Mouse (Mus musculus) neural tube, embryonic 13.5 days (tissue): Measurements from ENCODE around the gene Kif26b. TPM values are rescaled to one million over a fixed set of nuclear protein-coding genes. Genes with fewer than 3 reads are reported as not detected.

ENCODE experiments used
- ATAC-seq: fragments of 200-750 bp; cut with Nextera tagmentation; 2 replicates; pipeline ENCODE4 v1.8.0; 2017; ENCODE audit warnings: low read depth, mild to moderate bottlenecking, moderate TSS enrichment, moderate library complexity
- H3K27ac ChIP-seq: fragments of 300-500 bp; sonication (generic); replicated peaks from 2 replicates; pipeline ENCODE4 v1.5.1; 2015; ENCODE audit warnings: moderate library complexity, mild to moderate bottlenecking, inconsistent platforms
- H3K27me3 ChIP-seq: fragments of 300-500 bp; sonication (generic); 2 replicates; pipeline ENCODE4 v1.6.1; 2015; ENCODE audit warnings: mild to moderate bottlenecking, inconsistent platforms
- H3K36me3 ChIP-seq: fragments of 300-500 bp; sonication (generic); 2 replicates; pipeline ENCODE4 v1.6.1; 2015; ENCODE audit warnings: mild to moderate bottlenecking, inconsistent platforms
- H3K4me1 ChIP-seq: fragments of 300-500 bp; sonication (generic); replicated peaks from 2 replicates; pipeline ENCODE4 v1.6.1; 2015; ENCODE audit warnings: inconsistent platforms
- H3K4me2 ChIP-seq: fragments of 300-500 bp; sonication (generic); 2 replicates; pipeline ENCODE4 v1.6.1; 2015; ENCODE audit warnings: inconsistent platforms, mild to moderate bottlenecking, moderate library complexity
- H3K4me3 ChIP-seq: fragments of 300-500 bp; sonication (generic); 2 replicates; pipeline ENCODE4 v1.5.1; 2015; ENCODE audit warnings: mild to moderate bottlenecking, inconsistent platforms
- H3K9ac ChIP-seq: fragments of 300-500 bp; sonication (generic); 2 replicates; pipeline ENCODE4 v1.6.1; 2015; ENCODE audit warnings: moderate library complexity, mild to moderate bottlenecking, inconsistent platforms
- H3K9me3 ChIP-seq: fragments of 300-500 bp; sonication (generic); 2 replicates; pipeline ENCODE4 v1.6.1; 2016; ENCODE audit warnings: inconsistent platforms
- WGBS: fragments of 180-500 bp; shearing (Covaris S2); methylation state at CpG from one replicate; pipeline ENCODE4 v1.1.7; 2015; 5-methylcytosine and 5-hydroxymethylcytosine counted together
- polyA plus RNA-seq: library from polyadenylated mRNA; unstranded; fragments of >200 nt; fragmentation: Nextera tagmentation; extraction: Ambion mirVana; gene quantifications from 2 replicates; pipeline ENCODE4 v1.2.1, GENCODE M21; 2015

The Kif26b gene
- polyA plus RNA-seq, 1 experiment from 2014 or later: 10.5 TPM

DNA sequence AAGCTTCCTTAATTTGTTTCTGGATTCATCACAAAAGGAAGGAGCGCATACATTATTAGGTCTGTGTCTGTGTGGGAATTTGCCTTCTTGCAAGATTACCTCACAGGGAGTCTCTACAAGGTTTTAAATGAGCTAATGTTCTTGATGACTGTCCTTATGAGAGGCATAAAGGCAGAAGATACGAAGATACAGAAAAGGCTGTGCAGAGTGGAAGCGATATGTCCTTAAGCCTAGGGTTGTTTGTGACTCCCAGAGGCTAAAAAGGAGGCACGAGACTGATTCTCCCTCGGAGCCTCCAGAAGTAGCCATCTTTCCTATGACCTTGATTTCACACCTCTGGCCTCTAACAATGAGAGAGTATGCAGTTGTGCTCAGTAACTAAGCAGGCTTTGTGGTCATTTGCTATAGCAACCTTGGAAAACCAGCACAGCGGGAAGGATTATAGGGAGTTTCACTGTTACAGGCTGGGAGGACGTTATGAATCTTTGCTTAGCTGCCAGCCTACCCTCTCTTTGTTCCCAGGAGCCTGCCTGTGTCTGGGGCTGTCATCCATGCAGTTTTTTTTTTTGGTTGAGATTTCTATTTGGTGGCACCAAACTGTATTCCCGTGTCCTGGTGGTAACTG, 80.3 kb downstream of the Kif26b start:
- Histone ChIP-seq H3K4me1 (peaks cover 36% of the 10 kb centered on the region), H3K9me3 (no peaks in the 10 kb centered on the region), H3K4me3 (no peak overlapping the region), H3K9ac (no peak overlapping the region), H3K36me3 (no peaks in the 10 kb centered on the region), H3K27ac (peak overlapping the region; percentile 55), H3K27me3 (no peaks in the 10 kb centered on the region), H3K4me2 (no peak overlapping the region)
- WGBS: 44% methylated on average over 8 of the region's 8 CpGs
- ATAC-seq: 0 out of 2 replicates have a peak, but pooled peaks have one; percentile 36

DNA sequence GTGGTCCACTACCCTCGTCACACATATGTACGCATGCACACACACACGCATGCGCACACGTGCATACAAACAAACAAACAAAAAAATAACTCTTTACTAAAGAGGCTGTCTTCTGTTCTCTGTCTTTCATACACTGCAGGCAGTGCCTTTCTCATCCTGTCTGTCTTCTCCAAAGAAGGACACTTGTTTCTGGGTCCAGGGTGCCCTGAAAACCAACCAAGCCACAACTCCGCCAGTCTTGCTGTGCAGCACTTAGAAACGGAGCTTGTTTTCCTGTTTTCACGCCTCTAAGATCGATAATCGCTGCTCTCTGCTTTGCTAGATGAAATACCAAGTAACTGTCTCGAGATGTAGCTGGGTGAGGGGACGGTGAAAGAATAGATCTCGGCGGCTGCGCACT, 82.6 kb downstream of the Kif26b start:
- H3K9ac ChIP-seq: no peak overlapping the region
- no peak overlapping the region for H3K27ac ChIP-seq
- no peak for ATAC-seq
- peaks cover 45% of the 10 kb centered on the region for H3K4me1 ChIP-seq
- H3K4me2 ChIP-seq: no peak overlapping the region
- H3K36me3 ChIP-seq: no peaks in the 10 kb centered on the region
- H3K9me3 ChIP-seq: no peaks in the 10 kb centered on the region
- H3K4me3 ChIP-seq: no peak overlapping the region
- no peaks in the 10 kb centered on the region for H3K27me3 ChIP-seq
- 89% methylated on average over 15 of the region's 15 CpGs for WGBS

DNA sequence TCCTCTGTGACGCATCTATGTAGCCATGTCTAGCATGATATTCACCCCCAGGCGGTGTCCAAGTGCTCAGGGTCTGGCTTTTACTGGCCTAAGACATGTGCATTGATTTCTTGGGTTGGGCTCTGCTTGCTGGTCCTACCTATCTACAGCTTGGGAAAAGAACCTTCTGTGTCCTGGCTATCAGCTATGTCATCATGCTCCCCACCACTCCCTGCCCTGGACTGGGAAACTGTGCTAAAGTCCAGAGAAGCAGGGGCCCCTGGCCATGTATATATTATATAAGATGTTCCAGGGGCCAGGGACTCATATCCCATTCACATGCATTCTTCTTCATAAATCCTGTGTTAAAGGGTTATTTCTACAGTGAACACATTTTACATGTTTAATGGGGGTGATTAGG, 92.4 kb downstream of the Kif26b start:
- no peak overlapping the region for H3K4me2 ChIP-seq
- WGBS: 94% methylated on average over 2 of the region's 2 CpGs
- H3K27ac ChIP-seq: no peak overlapping the region
- no peaks in the 10 kb centered on the region for H3K36me3 ChIP-seq
- ATAC-seq: no peak
- H3K27me3 ChIP-seq: no peaks in the 10 kb centered on the region
- peaks cover 18% of the 10 kb centered on the region; the same call in 1 of the 2 replicates for H3K4me1 ChIP-seq
- no peak overlapping the region for H3K9ac ChIP-seq
- H3K4me3 ChIP-seq: no peak overlapping the region
- no peaks in the 10 kb centered on the region for H3K9me3 ChIP-seq

DNA sequence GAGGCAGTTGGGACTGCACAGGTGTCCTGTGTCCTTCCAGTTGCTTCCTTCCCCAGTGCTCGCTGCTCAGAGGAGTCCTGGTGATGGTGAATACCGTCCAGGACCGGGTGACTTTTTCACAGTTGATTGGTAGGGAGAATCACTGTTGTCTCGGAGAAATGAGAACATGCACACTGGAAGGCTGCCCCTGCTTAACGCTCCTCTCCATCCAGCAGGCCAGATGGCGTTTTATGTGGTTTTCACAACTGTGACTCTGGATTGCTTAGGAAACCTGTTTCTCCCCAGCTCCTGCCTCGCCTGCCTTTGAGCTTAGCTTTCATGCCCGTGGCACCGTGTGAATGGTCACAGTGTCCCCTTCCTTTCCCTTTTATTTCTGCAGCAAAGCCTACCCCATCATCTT, 95.0 kb downstream of the Kif26b start:
- no peak overlapping the region for H3K4me3 ChIP-seq
- H3K27ac ChIP-seq: no peak overlapping the region
- no peak for ATAC-seq
- no peaks in the 10 kb centered on the region for H3K9me3 ChIP-seq
- no peaks in the 10 kb centered on the region for H3K27me3 ChIP-seq
- 57% methylated on average over 9 of the region's 9 CpGs for WGBS
- H3K4me2 ChIP-seq: no peak overlapping the region
- H3K36me3 ChIP-seq: no peaks in the 10 kb centered on the region
- peaks cover 18% of the 10 kb centered on the region; the same call in 1 of the 2 replicates for H3K4me1 ChIP-seq
- H3K9ac ChIP-seq: no peak overlapping the region

DNA sequence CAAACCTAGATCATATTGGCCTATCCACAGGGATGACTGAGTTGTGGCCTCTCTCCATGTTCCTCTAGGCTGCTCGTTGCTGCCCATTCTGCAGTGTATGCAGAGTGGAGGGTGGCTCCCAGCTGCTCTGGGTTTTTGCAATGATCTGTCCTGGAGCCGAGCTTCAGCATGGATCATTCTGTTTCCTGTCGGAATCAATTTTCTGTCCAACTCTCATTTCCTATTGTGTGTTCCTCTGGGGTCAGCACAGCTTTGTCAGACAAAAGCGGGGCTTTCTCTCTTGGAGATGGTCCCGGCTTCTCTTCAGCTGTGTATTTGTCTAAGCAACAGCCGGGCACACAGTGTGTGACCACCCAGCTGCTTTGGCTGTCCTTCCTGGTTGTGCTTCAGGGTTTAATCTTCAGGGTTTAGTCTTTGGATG, 98.0 kb downstream of the Kif26b start:
- WGBS: 57% methylated on average over 6 of the region's 6 CpGs
- 0 out of 2 replicates have a peak, but pooled peaks cover 9% of the 10 kb centered on the region for H3K4me1 ChIP-seq
- H3K4me3 ChIP-seq: no peak overlapping the region
- H3K27ac ChIP-seq: no peak overlapping the region
- ATAC-seq: no peak
- H3K9ac ChIP-seq: no peak overlapping the region
- no peak overlapping the region for H3K4me2 ChIP-seq
- no peaks in the 10 kb centered on the region for H3K36me3 ChIP-seq
- H3K9me3 ChIP-seq: no peaks in the 10 kb centered on the region
- no peaks in the 10 kb centered on the region for H3K27me3 ChIP-seq

DNA sequence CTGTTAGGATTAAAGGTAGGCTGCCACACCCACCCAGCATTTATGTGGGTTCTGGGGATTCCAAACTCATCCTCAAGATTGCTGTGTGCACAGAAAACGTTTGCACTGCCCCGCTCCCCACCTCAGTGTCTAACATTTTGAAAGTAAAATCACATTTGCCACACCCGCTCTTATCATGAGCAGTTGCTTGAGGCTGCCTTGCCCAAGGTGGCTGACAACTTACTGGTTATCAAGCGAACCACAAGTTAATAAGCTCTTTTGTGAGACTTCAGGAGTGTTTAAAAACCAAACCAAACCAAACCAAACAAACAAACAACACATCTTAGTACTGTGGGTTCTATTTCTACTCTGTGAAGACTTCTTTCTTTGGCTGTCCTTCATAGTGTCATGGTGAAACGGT, 101.1 kb downstream of the Kif26b start:
- H3K27ac ChIP-seq: no peak overlapping the region
- H3K9ac ChIP-seq: no peak overlapping the region
- H3K36me3 ChIP-seq: no peaks in the 10 kb centered on the region
- H3K4me2 ChIP-seq: no peak overlapping the region
- no peak for ATAC-seq
- H3K4me3 ChIP-seq: no peak overlapping the region
- H3K27me3 ChIP-seq: no peaks in the 10 kb centered on the region
- peaks cover 14% of the 10 kb centered on the region for H3K4me1 ChIP-seq
- no peaks in the 10 kb centered on the region for H3K9me3 ChIP-seq
- WGBS: 79% methylated on average over 5 of the region's 5 CpGs

DNA sequence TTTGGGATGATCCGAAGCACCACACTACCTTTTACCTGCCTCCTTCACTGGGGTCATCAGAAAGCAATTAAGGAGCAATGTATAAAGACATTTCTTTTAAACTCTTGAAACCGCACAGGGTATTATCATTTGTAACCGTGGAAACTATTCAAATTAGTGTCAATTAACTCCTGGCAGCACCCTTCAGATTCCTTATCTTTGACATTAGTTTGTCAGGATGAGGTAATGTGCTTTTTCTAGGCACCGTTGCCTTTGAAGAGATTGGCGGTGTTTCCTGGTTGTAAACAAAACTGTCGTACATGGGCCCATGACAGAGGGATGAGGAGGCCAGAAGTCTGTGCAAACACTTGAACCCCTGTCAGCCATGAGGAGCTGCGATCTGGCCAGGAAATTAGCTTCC, 102.9 kb downstream of the Kif26b start:
- 57% methylated on average over 7 of the region's 7 CpGs for WGBS
- Histone ChIP-seq H3K27ac (no peak overlapping the region), H3K4me3 (no peak overlapping the region), H3K9me3 (no peaks in the 10 kb centered on the region), H3K9ac (no peak overlapping the region), H3K27me3 (no peaks in the 10 kb centered on the region), H3K4me2 (no peak overlapping the region), H3K4me1 (peaks cover 23% of the 10 kb centered on the region), H3K36me3 (no peaks in the 10 kb centered on the region)
- no peak for ATAC-seq

DNA sequence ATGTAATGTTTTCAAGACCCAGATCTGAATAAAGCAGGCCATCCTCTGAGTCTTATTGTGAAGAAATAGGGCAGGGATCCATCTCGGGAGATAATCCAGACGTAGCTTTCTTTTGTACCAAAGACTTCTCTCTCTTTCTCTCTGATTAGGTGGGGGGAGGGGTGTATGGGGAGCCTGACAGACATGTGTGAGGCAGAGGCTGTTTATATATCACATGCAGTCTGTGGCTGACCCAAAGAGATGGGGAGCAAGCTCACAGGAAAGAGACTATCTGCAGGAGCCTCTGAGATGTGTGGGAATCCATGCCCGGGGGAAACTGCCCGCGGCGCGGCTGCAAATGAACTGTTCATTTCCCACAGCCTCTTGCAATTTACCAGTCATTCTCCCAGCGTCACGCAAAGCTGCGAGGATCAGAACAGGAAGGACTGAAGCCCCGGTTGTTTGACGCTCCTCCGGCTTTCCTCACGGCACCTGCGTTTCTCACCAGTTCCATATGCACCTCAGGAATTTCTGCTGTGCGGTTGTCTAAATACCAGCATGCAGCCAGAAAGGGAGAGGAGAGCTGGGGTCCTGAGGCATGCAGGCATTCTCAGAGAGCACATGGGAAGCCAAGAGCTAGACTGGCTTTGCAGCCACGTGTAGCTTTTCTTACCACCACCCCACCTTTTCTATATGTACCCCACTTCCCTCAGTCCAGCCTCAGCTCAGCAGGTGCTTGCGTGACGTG, 105.6 kb downstream of the Kif26b start:
- Histone ChIP-seq H3K9ac (no peak overlapping the region), H3K27me3 (no peaks in the 10 kb centered on the region), H3K4me2 (peak overlapping the region; percentile 19; the same call in 1 of the 2 replicates), H3K4me3 (no peak overlapping the region), H3K36me3 (no peaks in the 10 kb centered on the region), H3K4me1 (peaks cover 36% of the 10 kb centered on the region), H3K9me3 (no peaks in the 10 kb centered on the region), H3K27ac (peak overlapping the region; percentile 34; the same call in 1 of the 2 replicates)
- WGBS: 58% methylated on average over 19 of the region's 19 CpGs
- no peak for ATAC-seq

DNA sequence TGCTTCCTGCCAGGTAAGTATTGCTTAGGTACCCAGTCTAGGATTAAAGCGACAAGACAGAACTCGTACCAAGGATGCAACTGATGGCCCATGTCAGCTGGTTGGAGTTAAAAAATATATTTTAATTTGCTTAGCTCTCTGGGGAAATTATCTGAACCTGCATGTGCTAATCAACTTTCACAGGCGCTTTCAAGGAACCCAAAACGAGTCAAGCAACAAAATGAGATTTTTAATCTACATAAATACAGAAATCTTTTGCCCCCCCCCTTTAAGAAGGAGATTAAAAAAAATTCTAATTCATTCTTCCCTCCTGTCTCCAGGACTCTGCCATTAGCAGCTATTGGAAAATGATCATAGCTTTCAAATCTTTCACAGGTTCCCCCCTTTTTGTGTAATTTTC, 106.5 kb downstream of the Kif26b start:
- H3K4me1 ChIP-seq: peaks cover 45% of the 10 kb centered on the region
- H3K27me3 ChIP-seq: no peaks in the 10 kb centered on the region
- 66% methylated on average over 4 of the region's 4 CpGs for WGBS
- no peak overlapping the region for H3K4me3 ChIP-seq
- no peaks in the 10 kb centered on the region for H3K9me3 ChIP-seq
- no peaks in the 10 kb centered on the region for H3K36me3 ChIP-seq
- H3K9ac ChIP-seq: no peak overlapping the region
- H3K27ac ChIP-seq: 0 out of 2 replicates have a peak overlapping the region, but pooled peaks have one; percentile 34
- no peak for ATAC-seq
- H3K4me2 ChIP-seq: no peak overlapping the region

DNA sequence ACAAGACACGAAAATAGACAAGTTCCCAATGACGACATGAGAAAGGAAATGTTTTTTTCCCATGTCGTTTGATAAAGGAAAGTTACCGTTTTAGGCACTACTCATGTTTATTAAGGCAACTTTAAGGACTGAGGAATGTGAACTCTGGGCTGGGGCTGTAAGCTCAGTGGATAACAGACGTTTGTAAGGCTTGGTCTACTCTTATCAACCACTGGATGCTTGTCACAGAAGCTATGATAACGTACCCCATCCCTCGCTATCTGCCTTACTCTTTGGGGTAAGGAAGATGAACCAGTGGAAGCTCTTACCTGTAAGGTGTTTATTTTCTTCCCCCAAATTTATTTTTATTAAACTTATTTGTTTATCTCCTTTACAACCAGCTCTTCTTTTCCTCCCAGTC, 108.4 kb downstream of the Kif26b start:
- Histone ChIP-seq H3K4me2 (no peak overlapping the region), H3K4me3 (no peak overlapping the region), H3K27ac (no peak overlapping the region), H3K9me3 (no peaks in the 10 kb centered on the region), H3K27me3 (no peaks in the 10 kb centered on the region), H3K36me3 (no peaks in the 10 kb centered on the region), H3K9ac (no peak overlapping the region), H3K4me1 (peaks cover 50% of the 10 kb centered on the region)
- 85% methylated on average over 7 of the region's 7 CpGs for WGBS
- ATAC-seq: no peak

DNA sequence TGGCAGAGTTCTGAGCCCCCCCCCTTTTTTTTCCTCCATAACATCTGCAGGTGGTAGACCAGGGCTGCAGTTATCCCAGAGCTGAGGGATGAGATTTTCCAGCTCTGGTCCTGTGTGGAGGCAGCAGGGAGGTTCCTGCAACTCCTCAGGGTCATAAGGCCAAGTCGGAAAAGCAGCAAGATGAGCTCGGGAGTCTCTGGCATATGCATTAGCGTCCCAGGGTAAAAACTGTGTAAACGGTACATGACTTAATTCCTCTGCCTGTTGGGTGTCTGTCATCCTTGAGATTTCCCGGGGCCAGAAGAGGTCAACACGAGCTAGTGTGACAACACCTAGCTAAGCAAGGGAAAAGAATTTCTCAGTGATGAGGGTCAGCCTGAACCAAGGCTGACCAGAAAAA, 111.0 kb downstream of the Kif26b start:
- Histone ChIP-seq H3K4me2 (no peak overlapping the region), H3K9ac (no peak overlapping the region), H3K27ac (no peak overlapping the region), H3K9me3 (no peaks in the 10 kb centered on the region), H3K4me3 (no peak overlapping the region), H3K27me3 (no peaks in the 10 kb centered on the region), H3K36me3 (no peaks in the 10 kb centered on the region), H3K4me1 (peaks cover 41% of the 10 kb centered on the region)
- ATAC-seq: no peak
- WGBS: 76% methylated on average over 6 of the region's 6 CpGs

DNA sequence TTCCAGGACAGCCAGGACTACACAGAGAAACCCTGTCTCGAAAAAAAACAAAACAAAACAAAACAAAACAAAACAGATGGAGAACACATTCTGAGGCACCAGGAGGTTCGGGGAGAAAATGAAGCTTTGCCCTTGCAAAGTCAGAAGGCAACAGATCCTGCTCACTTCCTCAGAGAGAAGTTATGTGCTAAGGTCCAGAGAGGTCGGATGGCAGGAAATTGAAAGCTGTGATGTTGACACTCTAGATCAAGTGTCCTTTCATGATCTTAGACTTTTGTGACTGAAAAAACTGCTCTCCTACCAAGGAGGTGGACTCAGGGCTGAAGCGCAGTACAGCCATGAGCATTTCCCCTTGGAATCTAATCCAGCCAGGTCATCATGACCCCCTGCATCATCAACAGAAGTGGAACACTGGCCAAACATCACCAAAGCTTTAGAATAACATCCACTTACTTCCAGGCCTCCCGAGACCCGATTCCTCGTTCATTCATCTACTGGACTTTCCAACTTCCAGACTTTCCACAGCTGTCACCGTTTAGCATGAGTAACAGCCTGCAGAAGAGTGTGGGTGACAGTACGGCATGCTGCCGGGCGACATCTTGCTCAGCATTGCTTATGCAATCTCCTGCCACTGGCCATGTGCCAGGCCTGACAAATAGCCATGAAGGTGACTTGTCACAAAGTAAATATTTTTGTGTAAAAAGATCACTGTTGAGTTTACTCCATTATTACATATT, 112.0 kb downstream of the Kif26b start:
- ATAC-seq: no peak
- Histone ChIP-seq H3K4me1 (peaks cover 33% of the 10 kb centered on the region), H3K9me3 (no peaks in the 10 kb centered on the region), H3K4me3 (no peak overlapping the region), H3K9ac (no peak overlapping the region), H3K4me2 (no peak overlapping the region), H3K27ac (no peak overlapping the region), H3K27me3 (no peaks in the 10 kb centered on the region), H3K36me3 (no peaks in the 10 kb centered on the region)
- 71% methylated on average over 11 of the region's 11 CpGs for whole genome bisulfite sequencing
